Mouse (Mus musculus) liver, embryonic 13.5 days (tissue): ENCODE results near the gene Vil1. TPM values are rescaled to one million over a fixed set of nuclear protein-coding genes. Genes with fewer than 3 reads are reported as not detected.
A peak's percentile ranks its signal among the peaks of the same experiment; 100 is the strongest.

Source experiments
- ATAC-seq: fragments of 200-750 bp; cut with Nextera tagmentation; 2 replicates; pipeline ENCODE4 v1.8.0; 2017; ENCODE audit warnings: low read depth, mild to moderate bottlenecking, moderate number of reproducible peaks, moderate library complexity
- DNase-seq: peaks from one replicate; pipeline ENCODE4 v3.0.0; 2022
- H3K27ac ChIP-seq: fragments of 300-500 bp; sonication (generic); 2 replicates; pipeline ENCODE4 v1.5.1; 2015; ENCODE audit warnings: moderate library complexity, mild to moderate bottlenecking, inconsistent platforms
- H3K27me3 ChIP-seq: fragments of 300-500 bp; sonication (generic); 2 replicates; pipeline ENCODE4 v1.6.1; 2015; ENCODE audit warnings: mild to moderate bottlenecking, inconsistent platforms
- H3K36me3 ChIP-seq: fragments of 300-500 bp; sonication (generic); 2 replicates; pipeline ENCODE4 v1.6.1; 2015; ENCODE audit warnings: mild to moderate bottlenecking, inconsistent platforms
- H3K4me1 ChIP-seq: fragments of 300-500 bp; sonication (generic); replicated peaks from 2 replicates; pipeline ENCODE4 v1.6.1; 2015; ENCODE audit warnings: inconsistent platforms
- H3K4me2 ChIP-seq: fragments of 300-500 bp; sonication (generic); 2 replicates; pipeline ENCODE4 v1.6.1; 2015; ENCODE audit warnings: inconsistent platforms, mild to moderate bottlenecking, moderate library complexity
- H3K4me3 ChIP-seq: fragments of 300-500 bp; sonication (generic); replicated peaks from 2 replicates; pipeline ENCODE4 v1.5.1; 2015; ENCODE audit warnings: mild to moderate bottlenecking, inconsistent platforms
- H3K9ac ChIP-seq: fragments of 300-500 bp; sonication (generic); 2 replicates; pipeline ENCODE4 v1.6.1; 2015; ENCODE audit warnings: mild to moderate bottlenecking, inconsistent platforms
- H3K9me3 ChIP-seq: fragments of 300-500 bp; sonication (generic); replicated peaks from 2 replicates; pipeline ENCODE4 v1.6.1; 2016; ENCODE audit warnings: inconsistent platforms
- WGBS: fragments of 180-500 bp; shearing (Covaris S2); methylation state at CpG from one replicate; pipeline ENCODE4 v1.1.7; 2015; ENCODE audit not compliant: insufficient replicate concordance; 5-methylcytosine and 5-hydroxymethylcytosine counted together
- polyA plus RNA-seq: library from polyadenylated mRNA; unstranded; fragments of >200 nt; fragmentation: Nextera tagmentation; extraction: Ambion mirVana; gene quantifications from 2 replicates; pipeline ENCODE4 v1.2.1, GENCODE M21; 2015

Vil1 gene
- polyA plus RNA-seq, 1 experiment from 2014 or later, result 0.62 TPM

GRCm38 (mm10) chr1:74388398-74388920 lies 20.7 kb upstream of the Vil1 start:
- Histone ChIP-seq H3K9ac (no peak overlapping the region), H3K4me3 (no peak overlapping the region), H3K4me1 (peaks cover 73% of the 10 kb centered on the region), H3K27me3 (no peaks in the 10 kb centered on the region), H3K27ac (peak overlapping the region; percentile 92), H3K4me2 (no peak overlapping the region), H3K36me3 (peaks cover 6% of the 10 kb centered on the region), H3K9me3 (no peaks in the 10 kb centered on the region)
- ATAC-seq, result no peak
- DNase-seq, result no peak
- 86% methylated on average over 7 of the region's 7 CpGs for WGBS

- Histone ChIP-seq H3K27ac (peak overlapping the region; percentile 97), H3K27me3 (no peaks in the 10 kb centered on the region), H3K4me1 (peaks cover 75% of the 10 kb centered on the region), H3K4me3 (peak overlapping the region; percentile 86), H3K36me3 (peaks cover 20% of the 10 kb centered on the region), H3K9ac (peak overlapping the region; percentile 56), H3K9me3 (no peaks in the 10 kb centered on the region), H3K4me2 (peak overlapping the region; percentile 96)
- 3% methylated on average over 29 of the region's 29 CpGs for WGBS
- DNase-seq (peak; percentile 50), ATAC-seq (peak; percentile 16)
Observed at GRCm38 (mm10) chr1:74389831-74390286, 19.3 kb upstream of the Vil1 start.

DNA sequence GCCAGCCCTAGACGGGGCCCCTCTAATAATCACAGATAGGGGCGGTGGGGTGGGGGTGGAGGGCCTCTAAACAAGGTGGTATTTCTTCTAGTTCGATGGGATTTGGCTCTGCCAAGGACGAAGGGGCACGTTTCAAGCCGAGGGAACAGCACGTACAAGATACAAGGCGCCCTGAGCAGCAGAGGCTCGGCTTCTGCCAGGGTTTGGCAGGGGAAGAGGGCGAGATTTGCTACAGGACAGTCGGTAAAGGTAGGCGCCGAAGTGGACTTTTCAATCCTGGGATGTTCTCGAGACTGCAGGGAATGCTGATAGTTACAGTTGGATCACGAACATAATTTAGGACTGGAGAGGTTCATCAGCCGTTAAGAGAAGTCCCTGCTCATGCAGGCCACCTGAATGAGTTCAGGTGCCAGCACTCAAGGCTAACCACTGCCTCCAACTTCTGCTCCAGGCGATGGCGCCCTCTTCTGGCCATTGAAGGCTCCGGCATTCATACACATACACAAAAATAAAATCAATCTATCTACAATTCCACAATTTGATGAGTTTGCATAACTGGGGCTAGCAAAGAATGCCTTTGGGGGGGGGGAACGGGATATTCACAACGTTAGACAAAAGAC lies 18.8 kb upstream of the Vil1 start:
- ATAC-seq, result no peak
- WGBS, result 4% methylated on average over 21 of the region's 21 CpGs
- H3K4me1 ChIP-seq, result peaks cover 76% of the 10 kb centered on the region

GRCm38 (mm10) chr1:74390924-74391748 lies 18.0 kb upstream of the Vil1 start, which contains the start of gene Ctdsp1:
Gene Ctdsp1, plus strand, starts transcription at chr1:74391509.
- H3K4me2 ChIP-seq, result peak within 1 kb of the TSS; percentile 96
- 3% methylated on average over 51 of the region's 51 CpGs for WGBS
- peaks cover 27% of the 10 kb centered on the region for H3K36me3 ChIP-seq
- peaks cover 79% of the 10 kb centered on the region for H3K4me1 ChIP-seq
- H3K4me3 ChIP-seq, result peak within 1 kb of the TSS; percentile 86
- peak within 1 kb of the TSS; percentile 97 for H3K27ac ChIP-seq
- DNase-seq (peak; percentile 89), ATAC-seq (peak; percentile 67)
- H3K9me3 ChIP-seq, result no peaks in the 10 kb centered on the region
- H3K9ac ChIP-seq, result peak within 1 kb of the TSS; percentile 98
- no peaks in the 10 kb centered on the region for H3K27me3 ChIP-seq

More for the DNA sequence above, 18.8 kb upstream of the Vil1 start:
- Histone ChIP-seq H3K27ac (peak overlapping the region; percentile 97), H3K27me3 (no peaks in the 10 kb centered on the region), H3K4me3 (peak overlapping the region; percentile 86), H3K9me3 (no peaks in the 10 kb centered on the region), H3K4me2 (peak overlapping the region; percentile 96), H3K9ac (peak overlapping the region; percentile 98), H3K36me3 (peaks cover 25% of the 10 kb centered on the region)
- DNase-seq, result peak; percentile 70

DNA sequence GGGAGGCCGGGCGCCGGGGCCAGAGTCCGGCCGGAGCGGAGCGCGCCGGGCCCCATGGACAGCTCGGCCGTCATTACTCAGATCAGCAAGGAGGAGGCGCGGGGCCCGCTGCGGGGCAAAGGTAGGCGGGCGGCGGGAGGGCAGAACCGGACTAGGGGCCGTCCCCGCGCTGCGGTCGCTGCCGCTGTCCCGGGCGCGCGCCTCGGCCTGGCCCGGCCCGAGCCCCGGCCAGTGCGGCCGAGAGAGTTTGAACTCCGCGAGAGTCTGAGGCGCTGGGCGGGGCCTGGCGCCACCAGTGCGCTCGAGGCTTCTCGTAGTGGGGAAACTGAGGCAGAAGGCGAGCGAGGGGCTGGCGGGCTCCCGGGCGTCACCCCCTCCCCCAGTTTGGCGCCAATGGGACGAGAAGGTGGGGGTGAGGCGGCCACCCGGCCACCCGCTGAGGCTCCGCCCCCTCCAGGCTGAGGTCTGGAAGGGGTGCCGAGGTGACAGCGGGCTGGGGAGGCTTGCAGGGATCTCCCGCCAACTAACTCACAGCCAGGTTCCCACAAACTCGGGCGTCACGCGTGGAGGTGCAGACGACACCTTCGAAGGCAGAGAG lies 17.2 kb upstream of the Vil1 start:
- peaks cover 82% of the 10 kb centered on the region for H3K4me1 ChIP-seq
- WGBS, result 0% methylated on average over 62 of the region's 63 CpGs

DNA sequence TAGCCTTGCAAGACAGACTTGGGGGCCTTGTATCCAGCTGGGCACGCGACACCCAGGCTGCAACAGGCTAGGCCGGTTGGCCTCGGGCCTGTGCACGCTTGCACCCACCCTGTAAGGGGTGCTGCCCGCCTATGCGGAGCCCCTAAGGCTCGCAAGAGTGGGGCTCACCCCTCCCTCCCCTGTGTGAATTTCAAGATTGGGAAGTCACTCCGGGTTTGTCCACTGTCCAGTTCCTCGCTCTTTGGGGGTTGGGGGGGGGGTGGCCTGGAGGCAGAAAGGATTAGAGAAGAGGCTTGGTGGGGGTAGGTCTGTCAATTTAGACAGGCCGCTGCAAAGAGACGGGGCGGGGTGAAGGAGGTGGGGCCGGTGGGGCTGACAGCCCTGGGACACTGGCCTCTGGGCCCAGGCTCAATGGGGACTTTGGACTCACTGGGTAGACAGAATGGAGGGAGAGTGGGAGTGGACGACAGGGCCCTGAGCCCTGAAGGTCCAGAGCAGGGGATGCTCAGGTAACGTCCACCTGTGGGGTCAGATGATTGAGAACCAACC lies 16.7 kb upstream of the Vil1 start:
- H3K36me3 ChIP-seq, result peaks cover 27% of the 10 kb centered on the region
- H3K4me2 ChIP-seq, result peak overlapping the region; percentile 96
- peaks cover 77% of the 10 kb centered on the region for H3K4me1 ChIP-seq
- H3K27ac ChIP-seq, result peak overlapping the region; percentile 97
- no peaks in the 10 kb centered on the region for H3K9me3 ChIP-seq
- ATAC-seq, result peak; percentile 6
- no peaks in the 10 kb centered on the region for H3K27me3 ChIP-seq
- H3K9ac ChIP-seq, result peak overlapping the region; percentile 98
- 7% methylated on average over 16 of the region's 16 CpGs for WGBS
- H3K4me3 ChIP-seq, result peak overlapping the region; percentile 86
- no peak for DNase-seq

More for the DNA sequence above, 17.2 kb upstream of the Vil1 start:
- peak overlapping the region; percentile 86 for H3K4me3 ChIP-seq
- H3K27ac ChIP-seq, result peak overlapping the region; percentile 97
- no peaks in the 10 kb centered on the region for H3K9me3 ChIP-seq
- peak overlapping the region; percentile 96 for H3K4me2 ChIP-seq
- DNase-seq (peak; percentile 75), ATAC-seq (peak; percentile 52)
- H3K36me3 ChIP-seq, result peaks cover 27% of the 10 kb centered on the region
- no peaks in the 10 kb centered on the region for H3K27me3 ChIP-seq
- H3K9ac ChIP-seq, result peak overlapping the region; percentile 98

- peak overlapping the region; percentile 98 for H3K9ac ChIP-seq
- H3K36me3 ChIP-seq, result peaks cover 27% of the 10 kb centered on the region
- peak overlapping the region; percentile 97 for H3K27ac ChIP-seq
- H3K27me3 ChIP-seq, result no peaks in the 10 kb centered on the region
- no peak for ATAC-seq
- peak overlapping the region; percentile 96 for H3K4me2 ChIP-seq
- 47% methylated on average over 7 of the region's 7 CpGs for WGBS
- peaks cover 77% of the 10 kb centered on the region for H3K4me1 ChIP-seq
- H3K9me3 ChIP-seq, result no peaks in the 10 kb centered on the region
- peak overlapping the region; percentile 86 for H3K4me3 ChIP-seq
- no peak for DNase-seq
Observed at GRCm38 (mm10) chr1:74393010-74393409, 16.2 kb upstream of the Vil1 start.

- no peak for ATAC-seq
- Histone ChIP-seq H3K9ac (peak overlapping the region; percentile 98), H3K36me3 (peaks cover 27% of the 10 kb centered on the region), H3K4me2 (peak overlapping the region; percentile 96), H3K9me3 (no peaks in the 10 kb centered on the region), H3K4me1 (peaks cover 78% of the 10 kb centered on the region), H3K27me3 (no peaks in the 10 kb centered on the region), H3K27ac (peak overlapping the region; percentile 97), H3K4me3 (peak overlapping the region; percentile 86)
- 91% methylated on average over 9 of the region's 9 CpGs for WGBS
- no peak for DNase-seq
Observed at GRCm38 (mm10) chr1:74393697-74394096, 15.5 kb upstream of the Vil1 start.

- 83% methylated on average over 9 of the region's 9 CpGs for WGBS
- Histone ChIP-seq H3K9ac (peak overlapping the region; percentile 98), H3K4me3 (no peak overlapping the region), H3K9me3 (no peaks in the 10 kb centered on the region), H3K4me1 (peaks cover 76% of the 10 kb centered on the region), H3K27me3 (no peaks in the 10 kb centered on the region), H3K4me2 (peak overlapping the region; percentile 96; the same call in 1 of the 2 replicates), H3K36me3 (peaks cover 27% of the 10 kb centered on the region), H3K27ac (peak overlapping the region; percentile 97)
- ATAC-seq (no peak), DNase-seq (no peak)
Observed at GRCm38 (mm10) chr1:74394311-74394710, 14.9 kb upstream of the Vil1 start.

DNA sequence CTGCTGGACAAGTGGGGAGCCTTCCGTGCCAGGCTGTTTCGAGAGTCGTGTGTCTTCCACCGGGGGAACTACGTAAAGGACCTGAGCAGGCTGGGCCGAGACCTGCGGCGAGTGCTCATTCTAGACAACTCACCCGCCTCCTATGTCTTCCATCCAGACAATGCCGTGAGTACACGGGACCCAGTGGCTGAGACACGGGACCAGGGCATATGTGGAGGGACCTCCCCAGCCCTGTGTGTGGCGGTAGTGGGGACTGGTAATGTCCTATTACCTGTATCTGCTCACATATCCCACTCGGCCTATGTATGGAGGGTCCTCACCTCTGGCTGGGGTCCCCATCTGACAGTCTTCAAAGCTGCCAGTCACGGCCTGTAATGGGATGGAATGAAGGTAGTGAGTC lies 14.3 kb upstream of the Vil1 start:
- Histone ChIP-seq H3K9ac (0 out of 2 replicates have a peak overlapping the region, but pooled peaks have one; percentile 33), H3K27me3 (no peaks in the 10 kb centered on the region), H3K27ac (peak overlapping the region; percentile 97), H3K4me2 (no peak overlapping the region), H3K4me1 (peaks cover 71% of the 10 kb centered on the region), H3K4me3 (no peak overlapping the region), H3K9me3 (no peaks in the 10 kb centered on the region), H3K36me3 (peaks cover 27% of the 10 kb centered on the region)
- DNase-seq, result no peak
- 92% methylated on average over 15 of the region's 15 CpGs for WGBS
- no peak for ATAC-seq
